Mouse (Mus musculus) urinary bladder, postnatal 36 days (tissue): ENCODE measurements around the gene Ube2l6.
"Not testable (repeated sequence)": the region's sequence is repeated elsewhere in the genome, so short reads cannot be mapped to it uniquely, and the experiment has no call there.

ENCODE experiments used
- DNase-seq, 2 experiments: peaks; one replicate each; pipeline ENCODE4 v3.0.0; 2022; ENCODE audit warnings: low spot score in 2 of 2, mixed read lengths in 1 of 2

The Ube2l6 gene

DNA sequence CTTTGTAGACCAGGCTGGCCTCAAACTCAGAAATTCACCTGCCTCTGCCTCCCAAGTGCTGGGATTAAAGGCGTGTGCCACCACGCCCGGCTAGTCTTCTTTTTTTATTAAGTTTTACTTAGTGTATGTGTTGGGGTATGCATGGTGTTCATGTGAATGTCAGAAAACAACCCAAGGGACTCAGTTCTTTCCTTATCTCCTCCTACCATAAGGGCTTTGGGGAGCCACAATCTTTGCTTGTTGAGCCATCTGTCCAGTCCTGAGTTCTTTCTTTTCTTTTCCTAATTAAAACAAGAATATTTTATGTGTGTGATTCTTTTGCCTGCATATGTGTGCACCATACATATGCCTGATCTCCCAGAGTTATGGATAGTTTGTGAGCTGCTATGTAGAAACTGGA, 5.5 kb upstream of the Ube2l6 start:
- DNase-seq, result no peak

DNA sequence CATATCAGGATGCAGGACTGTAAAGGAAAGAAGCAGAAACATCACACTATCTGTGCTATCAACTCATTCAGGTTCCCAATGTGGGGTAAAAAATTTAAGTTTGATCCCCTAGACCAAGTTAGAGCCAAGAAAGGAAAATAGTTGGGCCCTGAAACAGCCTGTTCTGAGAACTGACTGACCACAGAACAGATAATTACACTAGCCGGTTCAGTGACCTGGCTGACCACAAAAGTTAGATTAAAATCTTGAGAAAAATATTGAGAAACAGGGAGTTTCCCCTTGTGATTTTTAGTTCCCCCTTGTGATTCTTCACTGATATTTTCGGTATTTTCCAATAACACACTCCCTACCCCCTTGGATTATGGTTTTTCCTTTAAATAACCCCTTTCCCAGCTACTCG, 4.8 kb upstream of the Ube2l6 start:
- DNase-seq, result no peak

DNA sequence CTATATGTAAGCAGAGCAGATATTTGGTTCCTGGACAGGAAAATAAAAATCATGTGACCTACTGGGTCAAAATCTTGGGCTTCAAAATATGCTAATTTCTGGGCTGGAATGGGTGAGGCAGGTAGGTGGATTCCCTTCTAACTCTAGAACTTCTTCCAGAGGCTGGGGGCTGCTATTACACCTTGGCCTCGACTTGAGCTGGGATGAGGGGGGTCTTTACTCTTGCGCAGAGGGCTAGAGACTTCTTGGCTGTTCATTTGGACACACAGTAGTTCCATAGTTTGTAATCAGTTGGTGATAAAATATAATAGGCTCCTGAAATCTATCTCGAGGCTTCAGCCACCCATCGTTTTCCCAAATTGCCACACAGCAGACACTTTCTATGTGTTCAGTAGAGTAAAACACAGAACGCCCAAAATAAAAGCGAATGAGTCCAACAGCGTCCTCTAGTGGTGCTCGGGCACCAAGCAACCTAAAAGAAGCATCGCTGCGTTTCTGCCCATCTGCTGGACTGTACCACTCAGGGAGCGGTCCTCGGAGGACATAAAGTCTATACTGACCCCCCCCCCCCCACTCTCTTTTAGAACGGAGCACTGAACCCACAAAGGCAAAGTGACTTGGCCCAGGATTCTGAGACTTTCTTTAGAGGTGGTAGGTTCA, 665 bp upstream of the Ube2l6 start:
- DNase-seq, result peak; percentile 67 to 79

DNA sequence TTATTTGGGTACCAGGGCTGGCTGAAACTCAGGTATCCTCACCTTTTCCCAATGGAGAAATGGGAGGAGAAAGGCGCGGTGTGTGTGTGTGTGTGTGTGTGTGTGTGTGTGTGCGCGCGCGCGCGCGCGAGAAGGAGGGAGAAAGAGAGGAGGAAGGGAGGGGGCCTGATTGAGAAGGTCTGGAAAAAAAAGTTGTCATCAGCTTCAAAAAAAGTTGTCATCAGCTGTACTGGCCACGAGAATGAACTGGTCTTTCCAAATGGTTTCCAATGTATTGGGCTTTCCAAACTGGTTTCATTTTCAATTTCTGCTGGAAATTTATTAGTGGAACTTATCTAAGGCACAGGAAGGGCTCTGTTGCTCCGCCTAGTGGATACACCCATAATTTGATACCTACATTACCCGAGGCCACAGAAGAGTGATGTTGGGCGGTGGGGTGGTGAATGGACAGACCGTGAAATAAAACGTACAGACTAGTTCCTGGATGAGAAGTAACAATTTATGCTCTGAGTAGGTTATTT, 473 bp downstream of the Ube2l6 start:
- DNase-seq, result peak; percentile 35 to 58

DNA sequence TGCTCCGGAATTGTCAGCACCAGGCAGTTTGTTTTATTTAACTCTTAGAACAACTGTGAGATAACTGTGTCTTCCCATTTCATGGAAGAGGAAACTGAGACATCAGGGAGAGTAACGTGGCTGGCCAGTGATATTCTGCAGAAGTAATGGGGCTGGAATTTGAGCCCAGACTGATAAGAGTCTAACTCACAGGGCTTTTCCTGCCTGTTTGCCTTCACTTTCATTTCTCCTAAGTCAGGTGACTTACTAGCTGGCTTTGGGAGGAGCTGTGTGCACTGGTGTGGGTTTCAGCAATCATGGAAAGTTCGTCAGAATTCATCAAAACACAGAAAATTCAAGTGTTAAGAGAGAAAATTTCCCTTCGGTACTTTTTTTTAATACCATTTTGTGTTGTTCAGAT, 1.7 kb downstream of the Ube2l6 start:
- no peak for DNase-seq

DNA sequence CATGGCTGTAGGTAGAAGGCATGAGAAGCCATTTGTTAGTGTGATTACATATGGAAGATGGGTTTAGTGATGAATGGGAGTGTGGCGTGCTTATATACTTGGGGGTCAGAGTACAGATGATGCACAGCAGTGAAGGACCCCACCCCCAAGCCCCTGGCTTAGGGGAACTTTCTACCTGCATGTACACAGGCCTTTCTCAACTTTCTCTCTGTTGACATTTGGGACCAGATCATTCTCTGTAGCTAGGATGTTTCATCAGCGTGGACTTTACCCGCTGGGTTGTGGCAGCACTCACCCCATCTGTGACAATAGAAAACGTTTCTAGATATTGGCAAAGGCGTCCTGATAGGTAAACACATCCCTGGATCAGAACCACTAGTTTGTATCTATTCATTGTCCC, 2.6 kb downstream of the Ube2l6 start:
- DNase-seq, result not testable (repeated sequence)

DNA sequence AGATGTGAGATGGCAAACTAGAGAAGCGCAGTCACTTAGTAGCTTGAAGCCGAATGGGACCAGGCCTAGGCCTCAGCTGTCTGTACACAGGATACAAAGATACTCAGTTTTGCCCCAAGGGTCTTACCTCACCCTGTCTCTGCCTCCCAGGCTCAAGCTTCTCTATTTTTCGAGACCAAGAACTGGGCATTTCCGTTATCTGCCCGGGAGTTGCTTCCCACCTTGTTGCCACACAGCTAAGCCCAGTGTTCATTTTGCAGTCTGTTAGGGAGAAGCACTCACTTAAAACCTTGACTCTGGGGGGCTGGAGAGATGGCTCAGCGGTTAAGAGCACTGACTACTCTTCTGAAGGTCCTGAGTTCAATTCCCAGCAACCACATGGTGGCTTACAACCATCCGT, 5.3 kb downstream of the Ube2l6 start:
- no peak for DNase-seq

DNA sequence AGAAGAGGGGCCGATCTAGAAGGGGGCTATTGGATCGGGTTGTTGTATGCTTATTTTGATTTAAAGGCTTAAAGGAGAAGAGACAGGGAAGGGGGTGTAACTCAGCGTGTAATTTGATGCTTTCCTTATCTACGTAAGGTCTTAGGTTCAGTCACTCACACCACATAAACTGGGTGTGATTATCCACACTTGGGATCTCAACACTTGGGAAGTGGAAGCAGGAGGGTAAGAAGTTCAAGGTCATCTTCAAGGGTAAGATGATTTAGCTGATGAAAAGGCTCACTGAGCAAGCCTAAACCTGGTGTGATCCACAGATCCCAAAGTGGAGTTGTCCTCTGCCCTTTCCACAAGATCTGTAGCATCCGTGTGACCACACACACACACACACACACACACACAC, 7.9 kb downstream of the Ube2l6 start:
- no peak for DNase-seq

DNA sequence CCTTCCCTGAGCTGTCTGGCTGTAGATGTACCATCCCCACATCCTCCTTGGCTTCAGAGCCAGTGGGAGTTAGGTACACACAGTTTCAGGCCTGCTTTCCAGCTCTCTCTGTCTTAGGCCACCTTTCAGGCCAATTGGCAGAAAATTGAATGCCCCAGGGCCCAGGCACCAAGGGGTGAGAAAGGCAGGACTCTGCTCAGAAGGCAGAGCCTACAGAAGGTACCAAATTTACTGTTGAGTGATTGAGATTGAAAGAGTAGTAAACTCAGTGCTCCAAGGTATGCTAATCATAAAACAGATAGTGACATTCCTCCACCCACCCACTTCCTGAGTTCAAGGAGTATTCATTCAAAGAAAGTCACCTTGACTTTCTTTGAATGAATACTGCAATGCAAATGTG, 10.7 kb downstream of the Ube2l6 start:
- DNase-seq, result no peak

DNA sequence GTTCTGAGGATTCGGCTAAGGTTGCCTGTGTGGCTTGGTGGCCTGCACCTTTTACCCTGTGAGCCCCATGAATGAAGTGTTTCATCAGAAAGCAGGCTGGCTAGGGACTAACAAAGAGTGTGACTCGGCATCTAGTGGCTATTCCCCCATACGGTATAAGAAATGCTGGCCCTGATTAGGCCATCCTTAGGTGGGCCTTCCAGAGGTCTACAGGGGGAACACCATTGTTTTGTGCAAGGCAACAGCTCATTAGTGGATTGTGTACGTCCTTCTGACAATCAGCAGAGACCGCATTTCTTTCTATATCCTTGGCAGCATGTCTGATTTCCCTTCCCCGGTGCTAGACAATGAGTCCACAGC, 11.9 kb downstream of the Ube2l6 start:
- no peak for DNase-seq

DNA sequence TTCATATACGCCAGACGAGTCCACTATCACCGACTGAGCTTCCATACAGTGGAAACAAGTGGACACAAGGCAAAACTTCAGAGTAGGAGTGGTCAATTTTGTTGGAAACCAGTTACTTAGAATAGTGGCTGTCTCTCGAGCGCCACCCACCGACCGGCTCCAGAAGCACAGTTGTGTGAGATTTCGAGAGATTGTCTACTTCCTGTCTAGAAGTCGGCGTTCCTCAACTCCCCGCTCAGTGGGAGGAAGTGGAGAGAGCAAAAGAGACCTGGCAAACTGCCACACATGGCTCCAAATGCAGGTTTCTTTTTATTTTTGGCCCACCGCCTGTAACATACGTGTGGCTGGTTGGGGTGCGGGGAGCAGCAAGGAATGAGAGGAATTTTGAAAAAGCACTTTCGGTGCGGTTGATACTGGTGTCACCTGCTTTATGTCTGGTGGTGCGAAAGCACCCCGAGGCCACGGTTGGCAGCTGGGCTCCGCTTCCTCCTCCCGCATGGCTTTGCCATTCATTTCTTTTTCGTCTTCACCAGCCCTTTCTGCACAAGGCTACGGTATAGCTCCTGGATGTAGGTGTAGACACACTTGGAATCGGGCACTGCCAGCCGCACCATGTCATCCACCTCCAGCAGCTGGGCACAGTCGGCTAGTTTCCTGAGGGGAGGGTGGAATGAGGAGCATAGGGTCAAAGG, 12.4 kb downstream of the Ube2l6 start:
- peak; percentile 70 to 83 for DNase-seq

DNA sequence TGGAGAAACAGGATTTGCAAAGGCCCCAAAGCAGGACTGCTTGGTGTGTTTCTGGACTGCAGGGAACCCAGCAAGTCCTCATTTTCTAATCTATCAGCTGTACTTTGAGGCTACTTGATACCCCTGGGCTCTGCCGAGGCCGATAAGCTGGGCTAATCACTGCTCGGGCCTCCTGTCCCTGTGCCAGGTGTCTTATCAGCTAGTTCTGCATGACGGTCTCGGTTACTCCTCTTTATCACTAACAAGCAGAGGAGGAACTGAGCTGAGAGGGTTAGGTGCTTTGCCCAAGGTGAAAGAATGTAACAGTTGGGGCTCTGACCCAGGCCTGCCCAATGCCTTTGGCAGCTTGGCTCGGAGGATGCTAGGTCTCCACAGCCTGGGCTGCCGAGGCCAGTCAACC, 13.3 kb downstream of the Ube2l6 start:
- no peak for DNase-seq

DNA sequence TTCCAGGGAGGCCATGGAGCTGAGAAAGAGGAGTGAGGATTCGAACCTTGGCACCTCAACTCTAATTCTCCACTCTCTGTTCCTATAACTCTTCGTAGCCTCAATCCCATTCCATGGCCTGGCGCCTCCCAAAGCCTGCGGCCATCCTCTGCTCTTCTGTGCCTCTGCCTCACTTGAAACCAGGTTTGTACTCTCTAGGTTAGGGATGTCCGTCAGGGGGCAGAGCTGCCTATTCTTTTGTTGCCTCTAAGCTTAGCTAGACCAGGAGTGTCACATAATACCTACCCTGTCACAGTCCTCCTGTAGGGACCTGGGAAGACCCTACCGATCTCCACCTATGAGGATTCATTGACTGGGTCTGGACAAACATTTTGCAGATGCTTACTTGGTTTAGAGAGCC, 14.0 kb downstream of the Ube2l6 start:
- no peak for DNase-seq

DNA sequence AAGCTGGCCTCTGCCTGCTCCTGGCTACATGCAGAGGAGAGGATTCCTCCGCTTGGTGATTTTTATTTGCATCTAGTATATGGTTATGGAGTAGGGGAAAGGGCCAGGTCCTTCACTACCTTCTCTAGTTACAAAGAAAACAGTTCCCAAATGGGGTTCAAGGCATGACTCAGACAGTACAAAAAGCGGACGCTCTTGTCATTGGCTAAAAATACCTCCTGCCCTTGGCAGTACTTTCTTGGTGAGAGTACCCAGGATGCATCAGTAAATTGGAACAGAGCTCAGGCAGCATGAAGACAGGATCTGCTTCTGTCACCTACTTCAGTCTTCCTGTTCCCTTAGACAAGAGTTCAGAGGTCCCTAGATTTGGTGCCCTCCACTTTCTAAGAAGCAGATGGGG, 21.2 kb downstream of the Ube2l6 start:
- no peak for DNase-seq

DNA sequence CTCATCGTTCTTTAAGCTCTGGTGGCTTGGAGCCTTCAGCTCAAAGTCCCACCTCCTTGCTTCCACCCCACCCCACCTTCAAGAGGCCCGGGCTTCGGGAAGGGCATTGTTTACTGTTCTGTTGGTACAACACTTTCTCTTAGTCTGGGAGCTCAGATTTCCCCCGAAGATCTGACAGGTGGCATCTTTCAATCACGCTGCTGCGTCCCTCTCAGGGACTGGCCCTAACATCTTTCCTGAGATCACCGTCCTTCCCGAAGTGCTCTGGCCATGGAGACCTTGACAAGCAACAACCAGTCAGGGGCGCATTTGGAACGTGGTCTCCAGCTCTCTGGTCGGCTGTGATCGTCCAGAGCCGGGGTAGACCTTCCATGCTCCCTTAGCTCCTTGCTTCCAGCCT, 23.9 kb downstream of the Ube2l6 start, which contains the start of gene Smtnl1:
Smtnl1 (minus strand) TSS at position 101 of the 400 bp plus-strand sequence.
- no peak for DNase-seq

DNA sequence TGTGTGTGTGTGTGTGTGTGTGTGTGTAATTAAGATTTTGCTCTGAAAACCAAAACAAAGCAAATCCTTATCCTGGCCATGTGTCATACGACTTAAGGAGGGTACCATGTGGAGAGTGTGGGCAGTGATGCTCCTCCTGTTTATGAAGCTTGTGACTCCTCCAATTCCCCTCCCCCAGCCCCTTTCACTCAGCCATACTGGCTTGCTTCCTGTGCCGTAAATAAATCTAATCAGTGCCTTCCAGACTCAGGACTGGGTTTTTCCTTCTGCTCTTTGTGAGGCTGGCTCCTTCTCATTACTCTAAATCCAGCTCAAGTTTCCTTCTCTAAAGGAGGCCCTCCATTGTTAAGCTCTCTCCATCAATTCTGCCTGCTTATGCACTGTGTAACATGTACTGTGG, 24.6 kb downstream of the Ube2l6 start:
- no peak for DNase-seq

DNA sequence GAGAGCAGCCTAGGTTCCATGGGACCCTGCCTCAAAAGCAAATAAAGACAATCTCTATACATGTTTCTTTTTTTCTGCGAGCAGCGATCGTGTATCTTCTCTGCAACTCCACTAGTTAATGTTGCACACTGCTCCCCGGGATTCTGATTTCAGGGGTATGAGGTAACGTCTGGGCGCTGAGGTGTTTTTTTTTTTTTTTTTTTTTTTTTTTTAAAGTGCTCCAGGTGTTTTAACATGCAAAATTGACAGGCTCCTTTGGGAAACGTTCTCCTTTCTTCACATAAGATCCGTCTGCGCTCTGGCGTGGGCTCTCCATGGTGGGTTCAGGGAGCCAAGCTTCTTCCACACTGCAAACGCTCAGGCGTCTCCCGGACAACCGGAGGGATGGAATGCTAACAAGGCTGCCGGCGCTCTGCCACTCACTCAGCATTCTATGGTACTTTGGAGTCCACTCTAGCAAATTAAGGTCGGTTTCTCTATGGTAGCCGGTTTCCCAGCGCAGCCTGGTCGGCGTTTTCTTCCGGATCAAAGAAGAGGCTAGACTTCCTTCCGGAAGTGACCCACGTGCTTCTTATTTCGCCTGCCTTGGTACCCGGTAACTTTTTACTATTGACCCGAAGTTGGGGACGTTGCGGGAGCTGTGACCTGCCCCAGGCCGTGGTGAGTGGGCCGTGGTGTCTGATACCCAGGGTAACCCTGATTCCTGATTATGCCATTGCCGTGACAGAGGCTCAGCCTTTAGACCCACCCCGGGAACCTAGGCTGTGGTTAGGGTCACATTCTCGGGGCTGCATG, 28.1 kb downstream of the Ube2l6 start, which contains the start of gene Timm10:
Timm10 (plus strand) TSS at position 510 of the 795 bp plus-strand sequence.
- DNase-seq, result peak; percentile 72 to 86

DNA sequence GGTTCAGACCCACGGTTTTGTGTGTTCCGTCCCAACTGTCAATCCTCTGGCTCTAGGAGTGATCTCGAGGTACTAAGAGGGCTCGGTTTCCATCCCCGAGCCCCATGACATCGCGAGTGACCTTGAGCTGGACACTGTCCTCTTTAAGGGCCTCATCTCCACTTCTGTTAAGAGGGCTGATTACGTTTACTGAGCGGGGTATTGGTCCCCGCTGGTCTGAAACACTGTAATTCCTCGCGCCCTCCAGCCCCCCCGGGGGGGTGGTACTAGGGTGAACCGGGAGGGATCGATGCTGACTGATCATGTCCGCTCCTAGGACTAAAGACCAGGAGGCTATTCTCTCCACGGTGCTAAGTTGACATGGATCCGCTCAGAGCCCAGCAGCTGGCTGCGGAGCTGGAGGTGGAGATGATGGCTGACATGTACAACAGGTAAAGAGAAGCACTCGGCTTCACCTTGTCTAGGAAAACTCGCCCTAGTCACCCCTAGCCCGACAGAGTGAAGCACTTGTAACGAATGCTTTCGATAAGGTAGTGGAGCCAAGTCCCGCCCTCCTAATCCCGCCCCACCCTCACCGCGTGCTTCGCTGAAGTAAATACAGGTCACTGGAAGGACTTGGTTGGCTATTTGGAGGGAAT, 28.8 kb downstream of the Ube2l6 start:
- peak in 1 of 2 experiments; percentile 11 for DNase-seq

DNA sequence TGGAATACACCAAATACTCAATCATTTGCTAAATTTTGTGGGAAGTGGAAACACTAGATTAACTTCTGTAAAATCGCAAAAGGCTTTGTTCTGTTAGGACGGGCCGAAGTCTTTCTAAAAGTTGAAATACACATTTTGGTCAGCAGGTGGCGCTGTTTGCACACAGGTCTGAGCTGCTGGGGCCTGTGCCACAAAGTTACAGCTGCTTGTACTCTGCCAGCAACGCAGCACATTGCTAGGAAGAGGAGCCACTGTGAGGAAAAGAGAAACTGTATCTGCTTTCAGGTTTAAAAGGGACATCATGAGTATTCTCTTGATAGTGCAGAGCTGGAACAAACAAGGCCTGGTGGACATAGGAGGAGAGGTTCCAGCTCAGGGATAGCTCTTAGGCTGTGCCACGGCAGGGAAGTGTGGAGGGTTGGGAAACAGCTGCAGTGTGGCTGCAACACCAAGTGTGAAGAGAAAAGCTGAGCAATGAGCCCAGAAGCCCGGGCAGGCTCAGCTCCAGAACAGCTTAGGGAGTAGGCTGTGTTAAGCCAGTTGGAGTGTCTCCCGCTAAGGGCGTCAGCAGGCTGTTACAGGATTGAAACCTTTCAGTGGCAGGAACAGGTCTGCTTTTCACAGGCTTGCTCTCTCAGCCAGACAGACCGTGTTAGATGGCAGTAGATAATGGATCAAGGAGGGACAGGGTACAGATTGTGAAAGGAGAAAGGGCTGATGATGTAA, 33.2 kb downstream of the Ube2l6 start:
- DNase-seq, result peak; percentile 81 to 82

DNA sequence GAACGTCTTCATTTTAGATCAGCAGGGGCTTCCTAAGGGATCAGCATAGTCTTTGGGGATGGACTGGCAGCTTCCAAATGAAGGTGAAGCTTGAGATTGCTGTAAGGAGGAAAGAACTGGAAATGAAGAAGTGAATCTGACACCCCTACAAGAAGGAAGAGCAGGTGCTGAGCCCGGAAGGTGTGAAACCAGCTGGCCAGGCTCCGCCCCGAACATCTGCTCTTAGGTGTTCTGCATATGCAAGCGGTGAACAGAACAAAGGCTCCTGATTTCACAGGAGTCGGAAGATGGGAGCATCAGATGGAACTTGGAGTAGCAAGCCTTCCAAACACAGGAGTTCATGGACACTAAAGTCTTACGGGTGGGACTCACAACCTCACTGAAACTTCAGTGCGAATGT, 38.5 kb downstream of the Ube2l6 start:
- DNase-seq, result no peak
